Mouse (Mus musculus): ENCODE results near the gene Plekhj1.
"Not testable (repeated sequence)": the region's sequence is repeated elsewhere in the genome, so short reads cannot be mapped to it uniquely, and the experiment has no call there.

Plekhj1 gene

GRCm38 (mm10) chr10:80824827-80825226 lies 26.4 kb upstream of the Plekhj1 start:
- no peak for DNase-seq

- DNase-seq = peak; percentile 41
These were observed 25.6 kb upstream of the Plekhj1 start for GRCm38 (mm10) chr10:80823847-80824643.

- no peak for DNase-seq
These were observed 24.9 kb upstream of the Plekhj1 start for GRCm38 (mm10) chr10:80823316-80823715.

- no peak for DNase-seq
These were observed 24.1 kb upstream of the Plekhj1 start for GRCm38 (mm10) chr10:80822528-80822927.

GRCm38 (mm10) chr10:80821991-80822390 lies 23.6 kb upstream of the Plekhj1 start:
- peak; percentile 52 for DNase-seq

GRCm38 (mm10) chr10:80819406-80819805 lies 21.0 kb upstream of the Plekhj1 start:
- DNase-seq = peak; percentile 87

- DNase-seq = no peak
These were observed 20.3 kb upstream of the Plekhj1 start for GRCm38 (mm10) chr10:80818599-80819281.

GRCm38 (mm10) chr10:80817955-80818354 lies 19.5 kb upstream of the Plekhj1 start:
- DNase-seq = not testable (repeated sequence)

- no peak for DNase-seq
These were observed 18.7 kb upstream of the Plekhj1 start for GRCm38 (mm10) chr10:80817164-80817563.

- DNase-seq = not testable (repeated sequence)
These were observed 17.9 kb upstream of the Plekhj1 start for GRCm38 (mm10) chr10:80816303-80816702.

- no peak for DNase-seq
These were observed 16.4 kb upstream of the Plekhj1 start for GRCm38 (mm10) chr10:80814800-80815199.

GRCm38 (mm10) chr10:80813366-80813765 lies 14.9 kb upstream of the Plekhj1 start, which contains the start of gene Jsrp1:
Gene Jsrp1, minus strand, starts transcription at chr10:80813498.
- no peak for DNase-seq

- DNase-seq = no peak
These were observed 14.1 kb upstream of the Plekhj1 start for GRCm38 (mm10) chr10:80812391-80813041.

GRCm38 (mm10) chr10:80810084-80810483 lies 11.7 kb upstream of the Plekhj1 start:
- no peak for DNase-seq

- DNase-seq = no peak
These were observed 10.7 kb upstream of the Plekhj1 start for GRCm38 (mm10) chr10:80808985-80809632.

GRCm38 (mm10) chr10:80808099-80808984 lies 9.9 kb upstream of the Plekhj1 start:
- DNase-seq = no peak

GRCm38 (mm10) chr10:80807057-80807627 lies 8.7 kb upstream of the Plekhj1 start:
- DNase-seq = peak; percentile 65

GRCm38 (mm10) chr10:80806341-80807056 lies 8.1 kb upstream of the Plekhj1 start:
- DNase-seq = no peak

- peak; percentile 75 for DNase-seq
These were observed 7.5 kb upstream of the Plekhj1 start for GRCm38 (mm10) chr10:80805925-80806324.

- no peak for DNase-seq
These were observed 6.9 kb upstream of the Plekhj1 start for GRCm38 (mm10) chr10:80805322-80805721.

GRCm38 (mm10) chr10:80804916-80805315 lies 6.5 kb upstream of the Plekhj1 start, which contains the start of gene Amh:
Gene Amh, plus strand, starts transcription at chr10:80805243.
- DNase-seq = no peak

All from kidney, adult 9 months (tissue).